Mouse (Mus musculus) heart, embryonic 14.5 days (tissue): ENCODE data around the gene Prkar1b. TPM values are rescaled to one million over a fixed set of nuclear protein-coding genes. Genes with fewer than 3 reads are reported as not detected.

Source experiments
- ATAC-seq: fragments of 200-750 bp; cut with Nextera tagmentation; 2 replicates; pipeline ENCODE4 v1.8.0; 2017; ENCODE audit warnings: low read depth, moderate TSS enrichment; ENCODE audit not compliant: insufficient number of reproducible peaks, insufficient read depth, low FRiP score
- H3K27ac ChIP-seq, 2 experiments: fragments of 200-500 bp in 1 of 2; fragments of 300-500 bp in 1 of 2; sonication (generic) in 1 of 2; replicated peaks in 1 of 2; 2 replicates each; pipeline ENCODE4 v1.5.1; 2012 to 2014; ENCODE audit warnings: low read depth in 2 of 2, low read length in 2 of 2, control low read depth in 1 of 2, mild to moderate bottlenecking in 1 of 2, mixed read lengths in 1 of 2; ENCODE audit not compliant: control insufficient read depth in 1 of 2, insufficient read depth in 1 of 2
- H3K27me3 ChIP-seq: fragments of 300-500 bp; sonication (generic); 2 replicates; pipeline ENCODE4 v1.6.1; 2014; ENCODE audit warnings: mild to moderate bottlenecking, low read length, control low read depth; ENCODE audit not compliant: control insufficient read depth, insufficient read depth
- H3K36me3 ChIP-seq: fragments of 300-500 bp; sonication (generic); 2 replicates; pipeline ENCODE4 v1.6.1; 2014; ENCODE audit warnings: mild to moderate bottlenecking, control low read depth, low read length, mixed read lengths; ENCODE audit not compliant: control insufficient read depth, insufficient read depth
- H3K4me1 ChIP-seq, 2 experiments: fragments of 200-500 bp in 1 of 2; fragments of 300-500 bp in 1 of 2; sonication (generic) in 1 of 2; 2 replicates each; pipeline ENCODE4 v1.6.1; 2012 to 2014; ENCODE audit warnings: low read length in 2 of 2, control low read depth in 1 of 2, mixed read lengths in 1 of 2; ENCODE audit not compliant: control insufficient read depth in 2 of 2, insufficient read depth in 2 of 2
- H3K4me2 ChIP-seq: fragments of 300-500 bp; sonication (generic); 2 replicates; pipeline ENCODE4 v1.6.1; 2014; ENCODE audit warnings: mild to moderate bottlenecking, low read length
- H3K4me3 ChIP-seq, 2 experiments: fragments of 200-500 bp in 1 of 2; fragments of 300-500 bp in 1 of 2; sonication (generic) in 1 of 2; 2 replicates each; pipeline ENCODE4 v1.5.1; 2012 to 2014; ENCODE audit warnings: low read length in 2 of 2, mild to moderate bottlenecking in 2 of 2, control low read depth in 1 of 2, low read depth in 1 of 2, moderate library complexity in 1 of 2; ENCODE audit not compliant: control insufficient read depth in 1 of 2, insufficient read depth in 1 of 2
- H3K9ac ChIP-seq: fragments of 300-500 bp; sonication (generic); 2 replicates; pipeline ENCODE4 v1.6.1; 2014; ENCODE audit warnings: mild to moderate bottlenecking, low read length
- H3K9me3 ChIP-seq: fragments of 300-500 bp; sonication (generic); 2 replicates; pipeline ENCODE4 v1.6.1; 2016; ENCODE audit warnings: low read length, control low read depth; ENCODE audit not compliant: control insufficient read depth
- WGBS: fragments of 180-500 bp; shearing (Covaris S2); extraction: QIAGEN DNeasy Blood & Tissue Kit; methylation state at CpG from one replicate; pipeline ENCODE4 v1.1.7; 2014; 5-methylcytosine and 5-hydroxymethylcytosine counted together
- polyA plus RNA-seq: library from polyadenylated mRNA; unstranded; fragments of >200 nt; fragmentation: Nextera tagmentation; extraction: Ambion mirVana; gene quantifications from 2 replicates; pipeline ENCODE4 v1.2.1, GENCODE M21; 2014

The Prkar1b gene
- polyA plus RNA-seq, 1 experiment from 2014 or later = 9.5 TPM

DNA sequence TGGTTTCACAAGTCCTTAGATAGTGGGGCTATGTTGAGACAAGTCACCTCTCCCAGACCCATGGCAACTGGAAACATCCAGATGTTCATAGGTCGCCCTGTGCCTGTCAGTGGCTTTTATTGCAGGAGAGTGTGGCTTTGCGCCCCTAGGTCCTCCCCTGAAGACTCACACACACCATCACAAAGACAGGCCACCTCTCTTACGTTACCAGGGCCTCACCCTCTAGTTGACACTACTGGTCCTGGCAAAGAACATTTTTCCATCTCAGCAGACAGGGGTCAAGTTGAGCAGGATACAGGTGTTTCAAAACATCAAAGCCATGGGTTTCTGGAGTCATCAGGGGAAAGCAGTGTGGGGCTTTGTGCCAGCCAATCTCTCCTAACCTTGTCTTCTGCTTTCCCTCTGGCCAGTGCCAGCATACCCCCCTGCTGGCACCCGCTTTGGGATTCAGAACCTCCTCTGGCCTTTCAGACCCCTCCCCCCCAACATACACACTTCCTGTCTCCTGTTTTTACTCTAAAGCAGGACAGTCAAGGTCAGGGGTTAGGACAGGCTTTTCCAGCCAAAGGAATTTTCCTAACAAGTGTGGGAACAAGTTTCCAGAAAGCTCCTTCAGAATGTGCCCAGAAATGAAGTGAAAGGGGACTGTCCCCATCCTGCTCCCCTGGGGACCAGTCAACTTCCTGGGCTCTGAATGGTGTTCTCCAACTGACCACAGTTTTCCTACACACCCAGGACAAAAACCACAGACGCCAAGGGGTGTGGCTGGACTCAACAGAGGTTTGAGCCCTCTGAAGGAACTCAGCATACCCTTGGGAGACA lies 31.5 kb downstream of the Prkar1b start:
- Histone ChIP-seq H3K4me2 (no peak overlapping the region), H3K9me3 (no peaks in the 10 kb centered on the region), H3K27ac (no peak overlapping the region), H3K27me3 (no peaks in the 10 kb centered on the region), H3K36me3 (no peaks in the 10 kb centered on the region), H3K4me1 (peaks cover 8 to 9% of the 10 kb centered on the region in 2 experiments; a peak in 3 of 4 replicates), H3K9ac (no peak overlapping the region), H3K4me3 (no peak overlapping the region)
- WGBS = 69% methylated on average over 5 of the region's 5 CpGs
- ATAC-seq = peak; percentile 20; the same call in 1 of the 2 replicates

DNA sequence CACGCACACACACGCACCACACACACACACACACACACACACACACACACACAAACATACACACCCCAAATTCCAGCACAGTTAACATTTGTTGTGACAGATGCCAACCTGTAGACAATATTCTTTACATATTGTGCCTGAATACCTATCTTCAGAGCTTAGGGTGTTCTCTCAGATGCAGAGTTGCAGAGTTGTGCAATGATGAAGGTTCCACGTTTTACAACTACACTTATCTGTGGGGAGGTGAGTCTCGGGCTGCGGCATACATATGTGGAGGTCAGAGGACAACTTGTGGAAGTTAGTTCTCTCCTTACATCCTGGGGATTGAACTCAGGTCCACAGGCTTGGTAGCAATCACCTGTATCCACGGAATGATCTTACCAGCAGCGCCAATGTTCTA lies 34.3 kb downstream of the Prkar1b start:
- no peak overlapping the region for H3K4me3 ChIP-seq
- peaks cover 8 to 9% of the 10 kb centered on the region in 2 experiments; a peak in 3 of 4 replicates for H3K4me1 ChIP-seq
- no peak overlapping the region for H3K4me2 ChIP-seq
- no peaks in the 10 kb centered on the region for H3K9me3 ChIP-seq
- no peak overlapping the region for H3K27ac ChIP-seq
- whole genome bisulfite sequencing = 89% methylated on average over 7 of the region's 7 CpGs
- H3K9ac ChIP-seq = no peak overlapping the region
- no peaks in the 10 kb centered on the region for H3K27me3 ChIP-seq
- no peaks in the 10 kb centered on the region for H3K36me3 ChIP-seq
- no peak for ATAC-seq

DNA sequence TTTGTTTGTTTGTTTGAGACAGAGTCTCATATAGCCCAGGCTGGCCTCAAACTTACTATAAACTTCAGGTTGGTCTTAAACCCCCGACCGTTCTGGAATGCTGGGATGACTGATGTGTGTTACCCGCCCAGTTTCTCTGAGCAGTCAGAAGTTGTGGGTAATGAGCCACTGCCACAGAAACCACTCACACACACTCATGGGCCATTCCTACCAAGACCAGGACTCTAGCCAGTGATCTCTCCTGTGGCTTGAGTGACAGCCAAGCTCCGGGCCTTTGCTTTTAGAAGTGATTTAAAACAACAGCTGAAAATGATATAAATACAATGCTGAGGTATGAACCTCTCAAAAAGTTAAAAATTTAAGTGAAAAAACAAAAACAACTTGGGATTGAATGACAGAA lies 34.9 kb downstream of the Prkar1b start:
- Histone ChIP-seq H3K36me3 (no peaks in the 10 kb centered on the region), H3K4me2 (no peak overlapping the region), H3K27me3 (no peaks in the 10 kb centered on the region), H3K9ac (no peak overlapping the region), H3K4me1 (peaks cover 8 to 9% of the 10 kb centered on the region in 2 experiments; a peak in 3 of 4 replicates), H3K9me3 (no peaks in the 10 kb centered on the region), H3K27ac (no peak overlapping the region), H3K4me3 (no peak overlapping the region)
- no peak for ATAC-seq
- 72% methylated on average over 4 of the region's 4 CpGs for WGBS

DNA sequence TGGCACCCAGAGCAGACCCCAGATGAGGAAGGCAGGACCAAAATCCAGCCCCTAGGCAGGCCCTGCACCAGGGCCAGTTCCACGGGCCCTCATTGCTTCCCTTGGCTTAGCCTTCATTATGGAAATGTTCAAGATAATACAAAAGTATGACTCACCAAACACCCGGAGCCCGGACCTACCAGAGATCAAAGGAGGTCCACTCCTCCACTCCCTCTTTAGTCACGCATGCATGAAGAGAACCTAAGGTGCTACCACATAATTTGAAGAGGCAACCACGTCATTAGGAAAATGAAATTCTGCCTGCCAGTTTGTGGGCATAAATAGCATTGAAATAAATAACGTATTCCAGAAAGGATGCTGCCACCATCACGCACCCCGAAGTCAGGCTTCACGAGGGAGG lies 37.4 kb downstream of the Prkar1b start:
- no peak for ATAC-seq
- Histone ChIP-seq H3K9me3 (no peaks in the 10 kb centered on the region), H3K4me1 (no peaks in the 10 kb centered on the region), H3K36me3 (no peaks in the 10 kb centered on the region), H3K4me2 (no peak overlapping the region), H3K9ac (no peak overlapping the region), H3K27me3 (no peaks in the 10 kb centered on the region), H3K27ac (no peak overlapping the region), H3K4me3 (no peak overlapping the region)
- 61% methylated on average over 9 of the region's 9 CpGs for WGBS

DNA sequence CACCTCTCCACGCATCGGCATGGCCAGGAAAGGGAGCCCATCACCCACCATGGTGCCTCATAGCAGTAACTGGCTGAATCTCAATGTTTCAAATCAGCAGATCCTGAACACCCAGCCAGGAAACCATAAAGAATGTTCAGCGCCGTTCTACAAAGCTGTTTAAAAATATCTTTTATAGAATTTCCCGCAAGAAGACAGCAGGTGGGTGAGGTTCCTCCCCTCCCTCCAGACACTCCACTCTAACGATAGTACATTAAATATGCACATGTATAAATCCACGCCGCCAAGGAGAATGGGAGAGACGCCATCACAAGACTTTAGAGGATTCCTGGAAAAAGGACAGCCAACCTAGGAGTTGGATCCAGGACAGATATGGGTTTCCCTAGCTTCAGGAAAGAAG lies 37.8 kb downstream of the Prkar1b start:
- no peak overlapping the region for H3K27ac ChIP-seq
- H3K4me1 ChIP-seq = no peaks in the 10 kb centered on the region
- WGBS = 75% methylated on average over 9 of the region's 9 CpGs
- H3K4me2 ChIP-seq = no peak overlapping the region
- H3K9me3 ChIP-seq = no peaks in the 10 kb centered on the region
- H3K27me3 ChIP-seq = no peaks in the 10 kb centered on the region
- ATAC-seq = no peak
- H3K4me3 ChIP-seq = no peak overlapping the region
- H3K36me3 ChIP-seq = no peaks in the 10 kb centered on the region
- H3K9ac ChIP-seq = no peak overlapping the region

DNA sequence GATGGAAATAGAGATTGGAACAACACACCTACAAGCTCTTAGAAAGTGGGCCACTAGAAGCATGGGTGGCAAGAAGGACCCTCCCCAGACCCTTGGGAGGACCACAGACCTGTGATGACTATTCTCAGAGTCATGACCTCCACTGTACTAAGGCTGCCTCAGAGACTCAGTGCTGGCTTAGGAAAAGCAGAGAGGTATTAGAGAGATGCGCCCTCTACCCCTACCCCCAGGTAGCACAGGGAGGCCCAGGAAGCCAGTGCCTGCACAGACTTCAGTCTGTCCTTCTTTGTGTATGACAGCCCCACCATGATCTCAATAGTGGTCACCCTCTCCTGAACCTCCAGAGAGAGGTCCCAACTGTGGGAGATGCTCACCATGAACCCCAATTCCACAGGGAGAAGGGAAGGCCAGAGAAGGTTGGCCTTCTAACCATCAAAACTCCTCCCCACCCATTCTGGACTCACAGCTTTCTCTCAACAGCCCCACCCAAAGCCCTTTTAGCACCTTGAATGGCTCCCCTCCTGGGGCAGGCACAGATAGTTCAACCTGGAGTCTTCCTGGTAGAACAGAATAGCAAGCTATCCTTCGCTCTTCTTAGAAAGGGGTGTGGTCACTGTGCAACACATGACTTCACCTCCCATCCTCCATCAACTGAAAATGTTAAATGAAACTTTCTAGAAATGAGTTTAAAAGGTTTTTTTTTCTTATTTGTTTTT lies 39.5 kb downstream of the Prkar1b start:
- no peak overlapping the region for H3K4me3 ChIP-seq
- no peak overlapping the region for H3K4me2 ChIP-seq
- no peak for ATAC-seq
- H3K27me3 ChIP-seq = no peaks in the 10 kb centered on the region
- H3K4me1 ChIP-seq = no peaks in the 10 kb centered on the region
- no peak overlapping the region for H3K9ac ChIP-seq
- WGBS = 80% methylated on average over 2 of the region's 2 CpGs
- H3K36me3 ChIP-seq = no peaks in the 10 kb centered on the region
- H3K9me3 ChIP-seq = no peaks in the 10 kb centered on the region
- no peak overlapping the region for H3K27ac ChIP-seq

DNA sequence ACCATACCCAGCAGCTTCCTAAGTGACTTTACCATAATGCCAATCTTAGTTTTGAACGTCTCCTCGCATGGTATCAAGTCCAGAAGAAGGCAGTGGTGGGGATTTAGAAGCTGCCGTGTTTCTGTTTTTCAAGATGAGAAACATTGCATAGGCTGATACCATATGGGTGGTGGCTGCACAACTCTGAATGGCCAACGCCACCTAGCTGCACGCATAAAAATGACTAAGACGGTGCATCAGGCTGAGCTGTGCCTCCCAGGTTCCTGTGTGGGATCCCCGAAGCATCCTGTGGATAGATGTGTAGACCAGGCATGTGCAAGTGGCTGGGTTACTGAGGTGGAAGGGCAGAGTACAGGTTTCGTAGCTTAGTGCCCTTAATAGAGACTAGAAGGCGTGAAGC lies 42.0 kb downstream of the Prkar1b start:
- Histone ChIP-seq H3K9ac (no peak overlapping the region), H3K27ac (no peak overlapping the region), H3K9me3 (no peaks in the 10 kb centered on the region), H3K36me3 (no peaks in the 10 kb centered on the region), H3K4me1 (no peaks in the 10 kb centered on the region), H3K4me2 (no peak overlapping the region), H3K4me3 (no peak overlapping the region), H3K27me3 (no peaks in the 10 kb centered on the region)
- ATAC-seq = no peak
- 68% methylated on average over 9 of the region's 9 CpGs for WGBS
